Mouse (Mus musculus): ENCODE data around the gene Dnaaf2. TPM values are rescaled to one million over a fixed set of nuclear protein-coding genes. Genes with fewer than 3 reads are reported as not detected.

Gene Dnaaf2
- 16.4 and 17.9 TPM in 2 replicates for polyA plus RNA-seq (2016; fragmentation: Nextera tagmentation; extraction: Ambion mirVana)

DNA sequence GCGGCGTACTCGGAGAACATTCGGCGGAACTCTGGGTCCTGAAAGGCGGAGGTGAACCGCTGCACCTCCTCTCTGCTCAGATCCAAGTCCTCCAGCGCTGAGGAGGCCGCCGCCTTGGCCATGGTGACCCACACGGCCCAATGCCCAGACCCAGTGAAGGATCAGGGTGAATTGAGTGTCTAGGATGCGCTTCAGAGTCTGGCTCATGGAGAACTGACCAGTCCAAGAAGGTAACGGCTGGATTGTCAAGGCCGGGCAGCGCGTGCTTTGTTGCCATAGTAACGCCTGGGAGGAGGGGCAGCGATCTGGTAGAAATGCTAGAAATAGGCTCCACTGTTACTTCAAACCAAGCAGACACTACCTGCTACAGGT lies at the start of gene Dnaaf2:
Dnaaf2 (minus strand) TSS at position 266 of the 372 bp plus-strand sequence.
- Histone ChIP-seq H3K4me1 (replicated peaks) (peaks cover 31% of the 10 kb centered on the region), H3K36me3 (peaks cover 42% of the 10 kb centered on the region), H3K27ac (peak within 1 kb of the TSS; percentile 93), H3K9me3 (no peaks in the 10 kb centered on the region), H3K4me3 (peak within 1 kb of the TSS; percentile 92), H3K27me3 (ENCODE audit: insufficient read depth, poor library complexity, severe bottlenecking) (no peaks in the 10 kb centered on the region)
- under 1% methylated on average over 18 of the region's 18 CpGs for WGBS
- peak; percentile 84 for DNase-seq (ENCODE audit: low spot score)

DNA sequence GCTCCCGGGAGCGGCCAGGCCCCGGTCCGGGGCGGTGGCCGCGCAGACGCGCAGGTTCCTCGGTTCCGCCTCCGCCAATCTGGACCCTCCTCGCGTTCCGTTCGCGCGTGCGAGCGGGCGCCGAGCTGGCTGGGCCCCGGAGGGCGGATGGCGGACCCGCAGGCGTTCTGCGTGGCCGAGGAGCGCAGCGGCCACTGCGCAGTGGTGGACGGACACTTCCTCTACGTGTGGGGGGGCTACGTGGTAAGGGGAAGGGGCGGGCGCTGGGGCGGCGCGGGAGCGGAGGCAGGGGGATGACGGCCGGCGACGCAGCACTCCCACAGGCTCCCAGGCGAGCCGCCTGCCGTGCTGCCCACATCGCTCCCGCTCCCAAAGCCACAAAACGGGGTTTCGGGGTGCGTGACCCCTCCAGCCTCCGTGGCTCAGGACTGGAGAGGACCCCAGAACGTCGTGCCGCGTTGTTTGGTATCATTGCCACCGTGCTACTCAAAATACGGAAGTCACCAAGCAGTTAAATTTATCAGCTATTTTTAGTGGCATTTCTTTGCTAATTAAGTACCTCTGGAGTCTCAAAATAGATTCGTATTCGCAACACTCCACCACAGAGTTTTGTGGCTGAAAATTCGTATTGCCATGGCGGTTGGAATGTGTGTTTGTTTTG lies 43.7 kb upstream of the Dnaaf2 start:
- under 1% methylated on average over 64 of the region's 64 CpGs for WGBS
- H3K36me3 ChIP-seq: no peaks in the 10 kb centered on the region

GRCm38 (mm10) chr12:69241405-69241770 lies 43.2 kb upstream of the Dnaaf2 start:
- no peaks in the 10 kb centered on the region for H3K36me3 ChIP-seq
- peak overlapping the region; percentile 95 for H3K27ac ChIP-seq
- no peaks in the 10 kb centered on the region for H3K27me3 ChIP-seq (ENCODE audit: insufficient read depth, poor library complexity, severe bottlenecking)
- 1% methylated on average over 3 of the region's 3 CpGs for WGBS
- peaks cover 21% of the 10 kb centered on the region; the same call in 1 of the 2 replicates for H3K4me1 ChIP-seq (replicated peaks)
- DNase-seq (ENCODE audit: low spot score): no peak
- peak overlapping the region; percentile 71 for H3K4me3 ChIP-seq
- no peaks in the 10 kb centered on the region for H3K9me3 ChIP-seq

More for the DNA sequence above, 43.7 kb upstream of the Dnaaf2 start:
- H3K4me3 ChIP-seq: peak overlapping the region; percentile 71
- no peaks in the 10 kb centered on the region for H3K9me3 ChIP-seq
- peaks cover 21% of the 10 kb centered on the region; the same call in 1 of the 2 replicates for H3K4me1 ChIP-seq (replicated peaks)
- no peaks in the 10 kb centered on the region for H3K27me3 ChIP-seq (ENCODE audit: insufficient read depth, poor library complexity, severe bottlenecking)
- peak overlapping the region; percentile 95 for H3K27ac ChIP-seq
- DNase-seq (ENCODE audit: low spot score): peak; percentile 81

- peak within 1 kb of the TSS; percentile 95 for H3K27ac ChIP-seq
- H3K9me3 ChIP-seq: no peaks in the 10 kb centered on the region
- H3K4me3 ChIP-seq: peak within 1 kb of the TSS; percentile 71
- peaks cover 21% of the 10 kb centered on the region; the same call in 1 of the 2 replicates for H3K4me1 ChIP-seq (replicated peaks)
- H3K36me3 ChIP-seq: no peaks in the 10 kb centered on the region
- 76% methylated on average over 6 of the region's 6 CpGs for WGBS
- no peak for DNase-seq (ENCODE audit: low spot score)
- no peaks in the 10 kb centered on the region for H3K27me3 ChIP-seq (ENCODE audit: insufficient read depth, poor library complexity, severe bottlenecking)
These were observed 42.6 kb upstream of the Dnaaf2 start, which contains the start of gene Klhdc1 for GRCm38 (mm10) chr12:69240876-69241275. Gene Klhdc1, plus strand, starts transcription at chr12:69241176.

GRCm38 (mm10) chr12:69238284-69238683 lies 40.1 kb upstream of the Dnaaf2 start:
- Histone ChIP-seq H3K9me3 (no peaks in the 10 kb centered on the region), H3K4me3 (no peak overlapping the region), H3K36me3 (no peaks in the 10 kb centered on the region), H3K27me3 (ENCODE audit: insufficient read depth, poor library complexity, severe bottlenecking) (no peaks in the 10 kb centered on the region), H3K4me1 (replicated peaks) (peaks cover 21% of the 10 kb centered on the region; the same call in 1 of the 2 replicates), H3K27ac (no peak overlapping the region)
- WGBS: 48% methylated on average over 3 of the region's 3 CpGs
- DNase-seq (ENCODE audit: low spot score): no peak

- H3K27me3 ChIP-seq (ENCODE audit: insufficient read depth, poor library complexity, severe bottlenecking): no peaks in the 10 kb centered on the region
- no peaks in the 10 kb centered on the region for H3K9me3 ChIP-seq
- no peaks in the 10 kb centered on the region for H3K36me3 ChIP-seq
- 93% methylated on average over 6 of the region's 6 CpGs for WGBS
- DNase-seq (ENCODE audit: low spot score): no peak
- H3K27ac ChIP-seq: no peak overlapping the region
- peaks cover 3% of the 10 kb centered on the region; the same call in 1 of the 2 replicates for H3K4me1 ChIP-seq (replicated peaks)
- no peak overlapping the region for H3K4me3 ChIP-seq
These were observed 37.6 kb upstream of the Dnaaf2 start for GRCm38 (mm10) chr12:69235782-69236181.

DNA sequence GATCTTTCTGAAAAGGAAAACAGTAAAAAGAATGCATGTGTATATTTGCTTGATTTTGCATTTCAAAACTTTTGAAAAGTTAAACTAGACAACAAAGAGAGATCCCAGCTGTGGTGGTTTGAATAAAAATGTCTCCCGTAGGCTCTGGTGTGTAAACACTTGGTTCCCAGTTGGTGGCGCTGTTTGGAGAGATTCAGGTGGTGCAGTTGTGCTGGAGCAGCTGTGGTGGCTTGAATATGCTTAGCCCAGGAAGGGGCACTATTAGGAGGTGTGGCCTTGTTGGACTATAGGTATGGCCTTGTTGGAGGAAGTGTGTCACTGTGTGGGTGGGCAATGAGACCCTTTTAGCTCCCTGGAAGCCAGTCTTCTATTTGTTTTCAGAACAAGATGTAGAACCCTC lies 31.0 kb upstream of the Dnaaf2 start:
- Histone ChIP-seq H3K27me3 (ENCODE audit: insufficient read depth, poor library complexity, severe bottlenecking) (no peaks in the 10 kb centered on the region), H3K9me3 (no peaks in the 10 kb centered on the region), H3K4me3 (no peak overlapping the region), H3K36me3 (peaks cover 18% of the 10 kb centered on the region), H3K27ac (no peak overlapping the region), H3K4me1 (replicated peaks) (peaks cover 7% of the 10 kb centered on the region; the same call in 1 of the 2 replicates)
- 69% methylated on average over 2 of the region's 2 CpGs for WGBS
- no peak for DNase-seq (ENCODE audit: low spot score)

DNA sequence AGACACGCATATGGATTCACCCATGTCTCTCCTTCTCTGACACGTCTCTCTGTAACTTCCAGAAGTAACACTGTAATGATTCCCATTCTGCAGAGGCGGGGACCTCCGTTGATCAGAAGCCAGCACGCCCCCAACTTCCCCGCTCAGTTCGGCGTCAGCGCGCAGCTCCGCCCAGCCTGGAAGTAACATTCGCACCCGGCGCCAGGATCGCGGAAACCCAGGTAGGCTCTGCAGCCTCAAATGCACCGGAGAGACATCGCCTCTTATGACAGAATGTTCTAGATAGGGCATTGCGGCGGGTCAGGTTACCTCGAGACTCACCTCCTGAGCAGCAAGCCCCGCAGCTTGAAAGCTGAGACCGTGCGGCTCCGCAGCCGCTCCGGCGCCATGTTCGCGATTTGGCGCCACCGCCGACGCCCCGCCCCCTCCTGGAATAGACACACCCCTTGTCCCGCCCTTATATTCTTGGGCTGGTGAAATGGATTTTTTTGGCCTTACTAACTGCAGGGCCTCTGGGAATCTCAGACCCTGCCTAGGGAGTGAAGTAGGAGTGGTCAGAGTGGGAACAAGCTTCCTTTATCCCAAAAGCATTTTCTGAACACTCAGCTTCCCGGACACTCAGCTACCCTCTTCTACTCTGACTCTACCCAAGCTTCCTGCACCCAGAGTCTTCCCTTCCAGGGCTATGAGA lies 29.7 kb upstream of the Dnaaf2 start, which contains the start of gene Pole2:
Pole2 (minus strand) TSS at position 420 of the 691 bp plus-strand sequence.
- H3K4me1 ChIP-seq (replicated peaks): peaks cover 7% of the 10 kb centered on the region; the same call in 1 of the 2 replicates
- no peaks in the 10 kb centered on the region for H3K9me3 ChIP-seq
- H3K27me3 ChIP-seq (ENCODE audit: insufficient read depth, poor library complexity, severe bottlenecking): no peaks in the 10 kb centered on the region
- under 1% methylated on average over 37 of the region's 37 CpGs for WGBS
- peak; percentile 89 for DNase-seq (ENCODE audit: low spot score)
- peak within 1 kb of the TSS; percentile 93 for H3K27ac ChIP-seq
- peaks cover 30% of the 10 kb centered on the region for H3K36me3 ChIP-seq
- H3K4me3 ChIP-seq: peak within 1 kb of the TSS; percentile 76

GRCm38 (mm10) chr12:69220613-69221277 lies 22.5 kb upstream of the Dnaaf2 start:
- 91% methylated on average over 19 of the region's 19 CpGs for WGBS
- peaks cover 90% of the 10 kb centered on the region for H3K36me3 ChIP-seq
- no peak overlapping the region for H3K27ac ChIP-seq

GRCm38 (mm10) chr12:69216587-69216986 lies 18.4 kb upstream of the Dnaaf2 start:
- H3K36me3 ChIP-seq: peaks cover 100% of the 10 kb centered on the region
- no peak overlapping the region for H3K27ac ChIP-seq
- no peaks in the 10 kb centered on the region for H3K4me1 ChIP-seq (replicated peaks)
- 96% methylated on average over 7 of the region's 7 CpGs for WGBS
- H3K9me3 ChIP-seq: no peaks in the 10 kb centered on the region
- no peak overlapping the region for H3K4me3 ChIP-seq
- H3K27me3 ChIP-seq (ENCODE audit: insufficient read depth, poor library complexity, severe bottlenecking): no peaks in the 10 kb centered on the region
- DNase-seq (ENCODE audit: low spot score): no peak

More at GRCm38 (mm10) chr12:69220613-69221277, 22.5 kb upstream of the Dnaaf2 start:
- H3K27me3 ChIP-seq (ENCODE audit: insufficient read depth, poor library complexity, severe bottlenecking): no peaks in the 10 kb centered on the region
- H3K4me1 ChIP-seq (replicated peaks): no peaks in the 10 kb centered on the region
- DNase-seq (ENCODE audit: low spot score): no peak
- no peak overlapping the region for H3K4me3 ChIP-seq
- H3K9me3 ChIP-seq: no peaks in the 10 kb centered on the region

- DNase-seq (ENCODE audit: low spot score): no peak
- H3K27ac ChIP-seq: no peak overlapping the region
- WGBS: 90% methylated on average over 3 of the region's 3 CpGs
These were observed 17.0 kb upstream of the Dnaaf2 start for GRCm38 (mm10) chr12:69215000-69215785.

DNA sequence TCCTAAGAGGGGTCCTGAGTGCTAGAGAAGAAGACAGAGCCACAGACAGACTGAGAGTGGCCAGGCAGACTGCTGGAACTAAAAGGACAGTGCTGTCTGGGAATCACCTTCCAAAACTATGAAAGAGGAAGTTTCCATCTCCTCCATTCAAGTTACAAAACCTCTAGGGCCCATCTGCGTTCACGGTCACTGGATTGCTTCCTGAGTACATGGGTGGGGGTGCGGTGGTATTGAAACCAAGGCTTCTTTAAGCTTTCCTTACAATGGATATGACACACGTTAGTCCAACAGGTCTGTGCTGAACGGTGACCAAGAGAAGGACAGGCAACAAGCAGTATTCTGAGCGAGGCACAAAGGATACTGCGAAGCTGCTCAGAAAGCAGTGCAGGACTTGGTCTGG lies 16.2 kb upstream of the Dnaaf2 start:
- Histone ChIP-seq H3K27me3 (ENCODE audit: insufficient read depth, poor library complexity, severe bottlenecking) (no peaks in the 10 kb centered on the region), H3K9me3 (no peaks in the 10 kb centered on the region), H3K27ac (no peak overlapping the region), H3K4me1 (replicated peaks) (no peaks in the 10 kb centered on the region), H3K36me3 (peaks cover 100% of the 10 kb centered on the region), H3K4me3 (no peak overlapping the region)
- DNase-seq (ENCODE audit: low spot score): no peak
- 95% methylated on average over 7 of the region's 7 CpGs for WGBS

More at GRCm38 (mm10) chr12:69215000-69215785, 17.0 kb upstream of the Dnaaf2 start:
- H3K27me3 ChIP-seq (ENCODE audit: insufficient read depth, poor library complexity, severe bottlenecking): no peaks in the 10 kb centered on the region
- no peaks in the 10 kb centered on the region for H3K9me3 ChIP-seq
- H3K4me1 ChIP-seq (replicated peaks): no peaks in the 10 kb centered on the region
- H3K4me3 ChIP-seq: no peak overlapping the region
- H3K36me3 ChIP-seq: peaks cover 100% of the 10 kb centered on the region

All from hindbrain, embryonic 10.5 days (tissue).